Mouse (Mus musculus) adrenal gland, postnatal 10 days (tissue): Measurements from ENCODE around the gene Timp2. TPM values are rescaled to one million over a fixed set of nuclear protein-coding genes. Genes with fewer than 3 reads are reported as not detected.
A peak's percentile ranks its signal among the peaks of the same experiment; 100 is the strongest.

ENCODE experiments used
- DNase-seq: peaks from one replicate; pipeline ENCODE4 v3.0.0; 2021; ENCODE audit warnings: mixed read lengths
- total RNA-seq, 2 experiments: library from RNA; stranded (reverse); gene quantifications; 2 replicates each; pipeline ENCODE4 v1.2.3; 2021

Gene Timp2
- total RNA-seq, 2 experiments from 2014 or later = 101 to 111 TPM

DNA sequence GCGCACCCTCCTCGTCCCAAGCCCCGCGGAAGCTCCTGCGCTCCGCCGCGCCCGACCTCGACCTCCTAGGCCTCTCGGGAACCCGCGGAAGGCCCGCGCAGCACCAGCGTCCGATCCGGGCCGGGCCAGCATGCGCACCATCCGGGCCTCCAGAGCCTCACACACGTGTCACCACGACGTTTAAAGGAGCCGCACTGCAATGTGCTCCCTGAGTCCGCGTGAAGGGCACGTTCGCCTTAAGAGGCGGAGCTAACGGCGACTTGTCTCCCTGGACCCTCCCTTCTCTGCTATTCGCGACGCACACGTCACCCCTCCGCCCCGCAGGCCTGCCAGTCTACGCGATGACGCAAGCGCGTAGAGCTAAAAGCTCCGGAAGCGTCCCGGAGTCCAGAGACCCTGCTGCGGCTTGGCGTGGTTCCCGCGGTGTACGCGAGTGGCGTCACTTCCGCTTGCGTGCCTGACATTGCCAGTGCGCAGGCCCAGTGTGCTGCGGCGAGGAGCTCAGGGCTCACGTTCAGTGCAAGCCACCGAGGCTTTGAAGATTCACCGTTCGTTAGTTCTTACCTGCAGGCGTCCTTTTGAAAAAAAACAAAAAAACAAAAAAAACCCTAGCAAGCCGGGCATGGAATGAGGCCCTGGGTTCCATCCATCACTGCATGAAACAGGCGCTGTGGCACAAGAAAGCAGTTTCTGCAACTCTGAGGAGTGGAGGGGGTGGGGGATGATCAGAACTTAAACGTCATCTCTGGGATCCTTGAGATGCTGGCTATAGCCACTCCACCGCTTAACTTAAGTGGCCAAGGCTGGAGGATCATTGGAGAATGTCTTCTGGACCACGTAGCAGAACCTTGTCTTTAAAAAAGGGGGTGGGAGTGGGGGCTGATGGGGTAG, 65.3 kb downstream of the Timp2 start, which contains the start of gene Usp36:
Gene Usp36 (minus strand): TSS at position 246 of the 891 bp plus-strand sequence.
- DNase-seq = peak; percentile 100

DNA sequence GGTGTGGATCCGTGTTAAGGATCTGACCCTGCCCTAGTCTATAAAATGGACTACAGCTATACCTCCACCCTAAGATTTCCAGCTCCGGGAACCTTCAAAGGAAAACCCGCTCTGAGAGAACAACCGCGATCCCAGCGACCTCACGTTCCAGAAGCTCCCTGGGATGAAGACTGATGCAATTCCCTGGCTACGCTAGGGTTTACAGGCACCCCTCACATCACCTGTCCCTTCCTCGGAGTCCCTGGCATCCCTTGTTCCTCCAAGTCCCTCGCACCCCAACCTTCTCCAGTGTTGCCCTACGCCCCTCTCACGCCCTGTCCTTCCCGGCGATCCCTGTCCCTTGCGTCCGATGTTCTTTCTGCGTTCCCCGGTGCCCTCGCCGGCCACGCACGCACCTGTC, 66.0 kb downstream of the Timp2 start:
- no peak for DNase-seq

DNA sequence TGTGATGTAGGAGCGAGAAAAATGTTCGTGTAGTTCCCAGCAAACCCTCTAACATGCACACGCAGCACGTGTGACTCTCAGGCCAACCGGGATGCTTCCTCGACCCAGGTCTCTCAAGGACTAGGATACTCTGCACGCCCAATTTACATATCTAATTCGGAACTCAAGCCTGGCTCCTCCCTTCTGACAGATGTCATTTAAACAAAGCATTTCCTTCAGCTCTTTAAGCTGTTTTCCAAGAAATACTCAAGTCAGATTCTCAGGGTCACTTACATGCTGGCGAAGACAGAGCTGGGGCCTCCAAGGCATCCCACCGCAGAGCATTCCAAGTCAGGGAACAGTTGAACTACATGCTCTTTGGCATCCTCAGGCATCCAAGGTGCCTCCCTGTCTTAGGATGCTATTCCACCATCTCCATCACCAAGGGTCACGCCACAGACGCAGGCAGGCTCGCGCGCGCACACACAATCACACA, 66.5 kb downstream of the Timp2 start:
- DNase-seq = peak; percentile 38

GRCm38 (mm10) chr11:118287573-118287972, 68.0 kb downstream of the Timp2 start:
- DNase-seq = no peak

GRCm38 (mm10) chr11:118286434-118286833, 69.1 kb downstream of the Timp2 start:
- no peak for DNase-seq

DNA sequence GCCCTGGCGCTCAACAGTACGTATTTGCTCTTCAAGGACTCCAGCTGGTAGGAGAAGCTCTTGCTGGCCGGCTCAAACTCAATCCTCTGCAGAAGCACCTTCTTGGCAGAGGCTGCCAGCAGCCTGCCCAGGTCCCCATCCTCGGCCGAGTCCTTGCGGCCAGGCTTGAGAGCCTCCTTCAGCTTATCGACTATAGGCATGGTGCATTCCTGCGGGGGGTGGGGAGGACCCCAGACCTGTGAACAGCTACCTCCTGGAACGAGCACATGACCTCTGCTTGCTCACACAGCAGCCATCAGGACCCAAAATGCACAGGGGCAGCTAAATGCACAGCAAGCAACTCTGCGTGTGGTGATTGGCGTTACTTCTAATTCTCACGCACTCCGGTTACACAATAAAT, 69.7 kb downstream of the Timp2 start:
- no peak for DNase-seq

DNA sequence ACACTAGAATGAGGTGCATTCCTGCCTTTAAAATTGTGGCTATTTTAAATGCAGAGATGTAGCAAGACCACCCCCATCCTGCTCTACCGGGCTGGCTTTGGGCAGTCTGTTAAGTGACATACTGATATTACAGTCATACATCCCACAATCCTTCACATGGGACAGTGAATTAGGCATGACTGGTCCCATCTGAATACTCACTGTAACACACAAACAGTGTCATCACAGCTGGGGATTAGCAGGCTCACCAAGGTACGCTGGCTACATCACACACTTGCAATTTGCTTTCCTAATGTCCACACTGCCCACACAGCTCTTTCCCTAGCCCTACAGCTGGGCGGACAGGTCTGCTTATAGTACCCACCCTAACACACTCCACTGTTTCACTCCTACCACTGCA, 75.3 kb downstream of the Timp2 start:
- no peak for DNase-seq

DNA sequence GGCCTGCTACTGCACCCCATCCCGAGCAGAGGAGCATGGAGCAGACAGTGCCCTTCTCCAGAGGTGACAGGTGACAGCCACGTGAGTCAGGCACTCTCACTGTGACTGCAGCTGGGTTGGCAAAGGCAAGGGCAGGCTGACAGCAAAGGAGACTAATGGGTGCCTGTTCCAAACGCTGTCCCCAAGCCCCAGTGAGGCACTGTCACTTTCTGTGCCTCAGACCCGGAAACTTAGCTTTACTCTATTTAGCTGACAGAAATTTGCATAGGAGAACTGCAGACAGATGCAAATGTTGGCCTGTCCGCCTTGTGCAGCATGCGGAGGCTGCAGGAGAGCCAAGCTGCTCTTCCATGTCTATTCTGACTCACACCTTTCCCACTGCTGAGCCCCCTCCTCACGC, 79.2 kb downstream of the Timp2 start:
- DNase-seq = no peak

DNA sequence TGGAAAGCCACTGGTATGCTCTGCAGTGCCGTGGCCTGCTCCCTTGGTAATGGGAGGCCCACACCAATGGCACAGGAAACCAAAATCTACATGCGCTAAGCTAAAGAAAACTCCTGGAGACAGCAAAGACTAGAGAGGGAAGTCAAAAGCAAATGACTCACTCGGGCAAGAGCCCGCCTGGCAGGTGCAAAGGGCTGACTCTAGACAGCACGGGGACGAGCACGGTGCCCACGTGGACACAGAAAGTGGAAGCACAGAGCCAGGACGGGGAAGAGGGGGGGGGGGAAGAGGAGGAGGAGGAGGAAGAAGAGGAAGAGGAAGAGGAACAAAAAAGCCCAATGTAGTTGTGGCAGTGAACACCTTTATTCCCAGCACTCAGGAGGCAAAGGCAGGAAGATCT, 80.4 kb downstream of the Timp2 start:
- DNase-seq = no peak

- peak; percentile 31 for DNase-seq
Measured at GRCm38 (mm10) chr11:118269827-118270226, 85.7 kb downstream of the Timp2 start.

- no peak for DNase-seq
Measured at GRCm38 (mm10) chr11:118266666-118267046, 88.9 kb downstream of the Timp2 start.

DNA sequence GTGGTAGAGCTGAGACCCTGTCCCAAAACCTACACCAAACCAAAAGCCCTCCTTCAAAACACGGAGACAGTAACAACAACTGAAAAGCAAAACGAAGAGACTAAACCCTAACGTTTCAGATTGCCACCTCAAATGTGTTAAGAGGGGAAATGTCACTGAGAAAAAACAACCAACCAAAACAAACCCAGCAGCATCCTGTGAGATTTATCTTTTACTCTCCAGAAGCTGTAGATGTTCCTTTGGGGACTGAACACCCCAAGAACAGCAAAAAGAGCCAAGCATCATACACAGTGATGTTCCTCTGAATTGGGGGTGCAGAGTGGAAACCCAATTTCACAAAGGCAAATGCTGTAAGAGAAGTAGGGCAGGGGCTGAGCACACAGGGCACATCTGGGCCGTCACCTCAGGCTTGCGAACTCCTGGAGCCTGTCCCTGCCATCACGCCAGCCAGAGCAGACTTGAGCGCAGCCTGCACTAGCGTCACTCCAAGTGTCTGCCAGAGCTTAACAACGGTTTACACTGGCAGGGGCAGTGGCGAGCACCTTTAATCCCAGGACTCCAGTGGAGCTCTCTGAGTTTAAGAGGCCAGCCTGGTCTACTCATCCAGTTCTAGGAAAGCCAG, 89.4 kb downstream of the Timp2 start:
- no peak for DNase-seq

DNA sequence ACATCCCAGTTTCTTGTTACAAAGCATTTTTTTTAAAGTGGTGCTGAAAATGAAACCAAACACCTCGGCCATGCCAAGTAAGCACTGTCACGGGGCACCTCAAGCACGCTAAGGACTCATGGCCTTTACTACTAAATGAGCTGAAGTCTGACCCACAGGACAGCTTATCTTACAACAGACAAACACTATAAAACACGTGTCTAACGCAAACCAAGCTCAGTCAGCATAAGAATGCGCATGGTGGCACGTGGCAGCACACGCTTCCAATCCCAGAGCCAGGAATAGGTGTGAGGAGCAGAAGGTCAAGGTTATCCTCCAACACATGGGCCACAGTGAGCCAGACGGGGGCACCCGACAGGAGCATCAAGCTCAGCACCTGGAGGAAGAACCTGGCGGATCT, 89.9 kb downstream of the Timp2 start:
- peak; percentile 31 for DNase-seq

GRCm38 (mm10) chr11:118263146-118263545, 92.4 kb downstream of the Timp2 start:
- no peak for DNase-seq

DNA sequence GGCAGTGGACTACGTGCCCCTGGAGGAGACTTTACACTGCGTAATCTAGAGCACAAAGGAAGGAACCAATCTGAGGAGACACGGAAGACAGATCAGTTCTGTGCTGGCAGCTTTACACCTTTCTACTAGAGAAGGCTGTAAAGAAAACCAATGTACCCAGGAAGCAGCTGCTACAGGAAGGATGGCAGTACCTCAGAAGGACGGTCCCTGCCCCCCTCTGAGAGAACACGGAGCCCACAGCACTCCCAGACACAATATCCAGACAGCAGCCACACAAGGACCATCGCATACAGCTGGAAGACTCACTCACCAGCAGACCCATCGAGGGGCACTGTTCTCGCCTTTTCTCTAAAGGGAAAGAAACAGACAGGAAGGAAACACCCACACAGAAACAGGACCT, 95.5 kb downstream of the Timp2 start:
- DNase-seq = no peak

- no peak for DNase-seq
Measured at GRCm38 (mm10) chr11:118259580-118259979, 96.0 kb downstream of the Timp2 start.

GRCm38 (mm10) chr11:118256371-118256770, 99.2 kb downstream of the Timp2 start:
- DNase-seq = peak; percentile 31

- DNase-seq = peak; percentile 69
Measured at GRCm38 (mm10) chr11:118254159-118254951, 101.2 kb downstream of the Timp2 start.

- DNase-seq = no peak
Measured at GRCm38 (mm10) chr11:118253447-118254158, 101.9 kb downstream of the Timp2 start.
